Mouse (Mus musculus) midbrain, postnatal 0 days (tissue): Measurements from ENCODE around the gene Gjb6. TPM values are rescaled to one million over a fixed set of nuclear protein-coding genes. Genes with fewer than 3 reads are reported as not detected.

Source experiments
- ATAC-seq: fragments of 200-750 bp; cut with Nextera tagmentation; 2 replicates; pipeline ENCODE4 v1.8.0; 2017; ENCODE audit warnings: moderate number of reproducible peaks, mild to moderate bottlenecking, moderate TSS enrichment, moderate library complexity; ENCODE audit not compliant: low FRiP score
- DNase-seq: peaks from one replicate; pipeline ENCODE4 v3.0.0-alpha.2; 2015; ENCODE audit warnings: low spot score
- H3K27ac ChIP-seq: fragments of 300-500 bp; sonication (generic); 2 replicates; pipeline ENCODE4 v1.5.1; 2014; ENCODE audit warnings: low read depth, mild to moderate bottlenecking, low read length, mixed read lengths
- H3K27me3 ChIP-seq: fragments of 300-500 bp; sonication (generic); 2 replicates; pipeline ENCODE4 v1.6.1; 2014; ENCODE audit warnings: low read length, control low read depth, mixed read lengths; ENCODE audit not compliant: insufficient read depth
- H3K36me3 ChIP-seq: fragments of 300-500 bp; sonication (generic); 2 replicates; pipeline ENCODE4 v1.6.1; 2014; ENCODE audit warnings: low read length, control low read depth, mixed read lengths; ENCODE audit not compliant: insufficient read depth
- H3K4me1 ChIP-seq: fragments of 300-500 bp; sonication (generic); 2 replicates; pipeline ENCODE4 v1.6.1; 2014; ENCODE audit warnings: mild to moderate bottlenecking, control low read depth, antibody characterized with exemption, low read length, mixed read lengths; ENCODE audit not compliant: insufficient read depth
- H3K4me2 ChIP-seq: fragments of 300-500 bp; sonication (generic); 2 replicates; pipeline ENCODE4 v1.6.1; 2014; ENCODE audit warnings: low read depth, mild to moderate bottlenecking, low read length, mixed read lengths; ENCODE audit not compliant: poor library complexity, severe bottlenecking
- H3K4me3 ChIP-seq: fragments of 300-500 bp; sonication (generic); 2 replicates; pipeline ENCODE4 v1.5.1; 2014; ENCODE audit warnings: low read depth, mild to moderate bottlenecking, low read length, moderate library complexity
- H3K9ac ChIP-seq: fragments of 300-500 bp; sonication (generic); replicated peaks from 2 replicates; pipeline ENCODE4 v1.6.1; 2014; ENCODE audit warnings: mild to moderate bottlenecking, low read length, moderate library complexity, mixed read lengths; ENCODE audit not compliant: poor library complexity, severe bottlenecking
- H3K9me3 ChIP-seq: fragments of 300-500 bp; sonication (generic); 2 replicates; pipeline ENCODE4 v1.6.1; 2016; ENCODE audit warnings: low read length, control low read depth
- CTCF ChIP-seq: IDR thresholded peaks from 2 replicates; pipeline ENCODE4 v1.5.1; 2016; ENCODE audit warnings: antibody characterized with exemption, mild to moderate bottlenecking
- WGBS: fragments of 180-500 bp; shearing (Covaris S2); extraction: QIAGEN DNeasy Blood & Tissue Kit; methylation state at CpG from one replicate; pipeline ENCODE4 v1.1.7; 2014; 5-methylcytosine and 5-hydroxymethylcytosine counted together
- polyA plus RNA-seq: library from polyadenylated mRNA; unstranded; fragments of >200 nt; fragmentation: Nextera tagmentation; extraction: Ambion mirVana; gene quantifications from 2 replicates; pipeline ENCODE4 v1.2.1, GENCODE M21; 2015
- total RNA-seq: library from RNA; depleted of rRNA; stranded (reverse); fragments of >200 nt; gene quantifications from 2 replicates; pipeline ENCODE4 v1.2.3, GENCODE M21; 2014

The Gjb6 gene
- total and polyA plus RNA-seq, 2 experiments from 2014 or later: 21.0 to 21.4 TPM

DNA sequence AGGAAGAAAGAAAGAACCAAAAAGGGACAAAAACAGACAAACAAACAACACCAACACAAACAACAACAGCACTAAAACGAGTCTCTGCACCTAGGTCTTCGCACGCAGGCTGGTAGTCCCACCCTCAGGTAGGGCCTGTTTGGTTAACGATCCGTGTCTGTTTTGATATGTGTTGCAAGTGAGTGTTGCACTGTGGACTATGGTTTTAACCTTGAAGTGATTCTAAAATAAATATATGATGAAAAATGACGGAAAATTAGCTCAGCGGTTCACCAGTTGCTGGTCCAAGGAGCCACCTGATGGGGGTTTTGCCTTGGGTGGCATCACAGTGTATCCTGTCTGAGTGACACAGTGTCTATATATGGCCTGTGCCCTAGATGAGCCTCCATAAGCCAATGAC is 31.8 kb downstream of the Gjb6 start:
- DNase-seq: no peak
- no peak for ATAC-seq
- H3K36me3 ChIP-seq: no peaks in the 10 kb centered on the region
- WGBS: 90% methylated on average over 7 of the region's 7 CpGs
- H3K4me2 ChIP-seq: no peak overlapping the region
- no peak for TF ChIP-seq CTCF
- no peaks in the 10 kb centered on the region for H3K9me3 ChIP-seq
- no peaks in the 10 kb centered on the region for H3K4me1 ChIP-seq
- no peak overlapping the region for H3K4me3 ChIP-seq
- H3K27me3 ChIP-seq: peaks cover 42% of the 10 kb centered on the region
- H3K9ac ChIP-seq: no peak overlapping the region
- no peak overlapping the region for H3K27ac ChIP-seq

DNA sequence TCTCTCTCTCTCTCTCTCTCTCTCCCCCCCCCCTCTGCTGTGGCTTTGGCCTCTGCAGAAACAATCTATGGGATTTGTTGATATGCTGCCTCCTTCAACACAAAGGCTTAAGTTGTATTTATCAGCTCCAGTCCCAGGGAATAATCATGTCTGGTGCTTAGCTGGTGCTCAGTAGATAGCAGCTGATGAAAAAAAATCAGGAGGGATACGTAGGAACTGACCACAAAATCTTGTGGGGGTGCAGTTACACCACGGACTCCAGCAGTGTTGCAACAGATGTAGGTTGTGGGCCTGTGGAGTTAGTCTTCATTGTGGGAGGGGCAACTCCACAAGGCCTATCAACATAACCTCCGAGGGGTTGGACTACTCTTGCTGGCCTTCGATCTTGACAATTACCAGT is 37.6 kb downstream of the Gjb6 start:
- ATAC-seq (no peak), DNase-seq (no peak)
- Histone ChIP-seq H3K4me1 (no peaks in the 10 kb centered on the region), H3K36me3 (no peaks in the 10 kb centered on the region), H3K27me3 (no peaks in the 10 kb centered on the region), H3K4me2 (no peak overlapping the region), H3K27ac (no peak overlapping the region), H3K9ac (no peak overlapping the region), H3K4me3 (no peak overlapping the region), H3K9me3 (no peaks in the 10 kb centered on the region)
- WGBS: 76% methylated on average over 4 of the region's 4 CpGs
- TF ChIP-seq CTCF: no peak

DNA sequence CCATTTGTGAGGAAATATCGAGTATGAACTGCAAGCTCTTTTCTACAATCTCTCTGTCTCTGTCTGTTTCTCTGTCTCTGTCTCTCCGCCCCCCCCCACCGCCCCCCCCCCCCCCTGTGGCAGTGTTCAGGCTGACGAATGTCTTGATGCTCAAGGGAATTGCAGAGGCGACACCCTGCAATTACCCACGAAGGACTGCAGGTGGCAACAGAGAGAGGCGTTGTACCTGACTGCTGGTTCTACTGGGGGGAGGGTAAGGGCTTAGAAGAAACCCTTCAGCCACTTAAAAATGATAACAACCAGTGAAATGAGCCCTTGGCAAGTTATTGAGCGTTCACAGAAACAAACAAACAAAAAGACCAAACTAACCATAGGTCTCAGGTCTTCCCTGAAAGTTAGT is 40.4 kb downstream of the Gjb6 start:
- TF ChIP-seq CTCF: peak; percentile 67
- H3K4me1 ChIP-seq: no peaks in the 10 kb centered on the region
- no peak overlapping the region for H3K4me2 ChIP-seq
- H3K9me3 ChIP-seq: no peaks in the 10 kb centered on the region
- peak; percentile 58 for DNase-seq
- no peak for ATAC-seq
- no peak overlapping the region for H3K4me3 ChIP-seq
- H3K9ac ChIP-seq: no peak overlapping the region
- H3K27me3 ChIP-seq: no peaks in the 10 kb centered on the region
- WGBS: 8% methylated on average over 8 of the region's 8 CpGs
- no peaks in the 10 kb centered on the region for H3K36me3 ChIP-seq
- no peak overlapping the region for H3K27ac ChIP-seq

DNA sequence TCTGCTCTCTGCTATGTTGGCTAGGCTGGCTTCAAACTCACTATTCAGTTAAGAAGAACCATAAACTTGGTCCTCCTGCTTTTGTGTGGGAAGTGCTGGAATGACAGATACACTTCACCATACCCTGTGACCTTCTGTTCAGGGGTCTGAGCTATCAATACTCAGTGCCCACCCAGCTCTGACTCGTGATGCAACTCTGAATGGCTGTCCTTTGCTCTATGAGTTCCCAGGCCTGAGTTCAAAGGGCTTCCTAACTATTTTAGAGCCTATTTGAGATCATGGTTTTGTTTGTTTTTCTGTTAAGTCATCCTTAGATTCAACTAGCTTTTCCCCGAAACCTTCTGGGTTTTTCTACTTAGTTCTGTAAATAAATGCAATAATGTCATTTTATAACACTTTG is 43.4 kb downstream of the Gjb6 start:
- Histone ChIP-seq H3K4me2 (no peak overlapping the region), H3K9ac (no peak overlapping the region), H3K27ac (no peak overlapping the region), H3K9me3 (no peaks in the 10 kb centered on the region), H3K27me3 (no peaks in the 10 kb centered on the region), H3K4me1 (no peaks in the 10 kb centered on the region), H3K36me3 (no peaks in the 10 kb centered on the region), H3K4me3 (no peak overlapping the region)
- TF ChIP-seq CTCF: no peak
- WGBS: 68% methylated on average over 2 of the region's 2 CpGs
- ATAC-seq: no peak
- DNase-seq: no peak

DNA sequence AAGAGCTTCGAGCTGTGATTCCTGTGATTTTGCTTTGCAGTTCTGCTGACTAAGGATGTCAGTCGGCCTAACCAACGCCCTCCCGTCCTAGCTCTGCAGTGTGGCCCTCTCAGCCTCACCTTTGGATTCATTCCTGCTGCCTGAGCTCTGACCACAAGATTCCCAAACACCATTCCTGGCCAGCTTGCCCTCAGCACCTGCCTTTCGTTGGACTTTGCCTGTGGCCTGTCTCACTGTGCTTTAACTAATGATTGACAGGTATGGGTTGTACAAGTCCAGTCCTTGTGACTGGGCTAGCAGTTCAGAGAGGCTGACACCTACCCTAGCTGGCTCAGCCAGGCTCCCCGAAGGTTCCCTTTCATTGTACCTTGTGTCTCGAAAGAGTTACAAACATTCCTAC is 44.3 kb downstream of the Gjb6 start:
- no peak for DNase-seq
- Histone ChIP-seq H3K27me3 (no peaks in the 10 kb centered on the region), H3K9ac (no peak overlapping the region), H3K4me3 (no peak overlapping the region), H3K4me1 (no peaks in the 10 kb centered on the region), H3K27ac (no peak overlapping the region), H3K4me2 (no peak overlapping the region), H3K9me3 (no peaks in the 10 kb centered on the region), H3K36me3 (no peaks in the 10 kb centered on the region)
- no peak for ATAC-seq
- TF ChIP-seq CTCF: no peak
- 89% methylated on average over 7 of the region's 7 CpGs for WGBS

DNA sequence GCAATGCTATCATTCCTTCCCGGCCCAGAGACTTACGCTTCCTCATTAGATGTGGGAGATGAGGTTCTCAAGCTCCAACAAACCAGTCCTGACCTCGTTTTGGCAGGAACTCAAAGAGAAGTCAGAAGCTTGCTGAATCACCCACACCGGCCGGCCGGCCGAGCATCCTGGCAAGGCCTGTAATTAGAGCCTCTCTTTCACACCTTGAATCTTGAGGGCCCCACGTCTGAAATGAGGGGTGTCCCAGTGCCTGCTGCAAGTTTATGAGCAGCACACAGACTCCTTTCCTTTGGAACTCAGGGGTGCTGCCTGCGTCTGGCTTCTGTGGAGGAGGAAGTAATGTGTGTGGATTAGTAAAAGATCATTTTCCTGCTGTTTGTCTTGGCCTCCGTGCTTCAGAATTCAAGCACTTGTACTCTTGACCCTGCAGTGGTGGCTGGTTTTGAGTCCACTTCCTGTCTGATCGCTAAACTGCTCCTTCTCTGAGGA is 49.2 kb downstream of the Gjb6 start:
- Histone ChIP-seq H3K9me3 (no peaks in the 10 kb centered on the region), H3K4me1 (no peaks in the 10 kb centered on the region), H3K4me3 (no peak overlapping the region), H3K27ac (no peak overlapping the region), H3K27me3 (no peaks in the 10 kb centered on the region), H3K9ac (no peak overlapping the region), H3K4me2 (no peak overlapping the region), H3K36me3 (no peaks in the 10 kb centered on the region)
- ATAC-seq: no peak
- 68% methylated on average over 11 of the region's 11 CpGs for WGBS
- DNase-seq: no peak
- no peak for TF ChIP-seq CTCF
